Mouse (Mus musculus) neural tube, embryonic 11.5 days (tissue): ENCODE results near the gene Mia. TPM values are rescaled to one million over a fixed set of nuclear protein-coding genes. Genes with fewer than 3 reads are reported as not detected.

ENCODE experiments used
- ATAC-seq: fragments of 200-750 bp; cut with Nextera tagmentation; 2 replicates; pipeline ENCODE4 v1.8.0; 2017; ENCODE audit warnings: moderate number of reproducible peaks, mild to moderate bottlenecking, moderate TSS enrichment, moderate library complexity; ENCODE audit not compliant: insufficient read depth, low FRiP score, low TSS enrichment
- DNase-seq: peaks from one replicate; pipeline ENCODE4 v3.0.0-alpha.2; 2015; ENCODE audit warnings: low spot score
- H3K27ac ChIP-seq: fragments of 300-500 bp; sonication (generic); 2 replicates; pipeline ENCODE4 v1.5.1; 2014; ENCODE audit warnings: low read depth, mild to moderate bottlenecking, low read length
- H3K27me3 ChIP-seq: fragments of 300-500 bp; sonication (generic); 2 replicates; pipeline ENCODE4 v1.6.1; 2014; ENCODE audit warnings: mild to moderate bottlenecking, low read length, mixed read lengths; ENCODE audit not compliant: control insufficient read depth, insufficient read depth
- H3K36me3 ChIP-seq: fragments of 300-500 bp; sonication (generic); 2 replicates; pipeline ENCODE4 v1.6.1; 2014; ENCODE audit warnings: mild to moderate bottlenecking, low read length, moderate library complexity, mixed read lengths; ENCODE audit not compliant: control insufficient read depth, insufficient read depth
- H3K4me1 ChIP-seq: fragments of 300-500 bp; sonication (generic); 2 replicates; pipeline ENCODE4 v1.6.1; 2014; ENCODE audit warnings: low read length, mixed read lengths; ENCODE audit not compliant: control insufficient read depth, insufficient read depth
- H3K4me2 ChIP-seq: fragments of 300-500 bp; sonication (generic); 2 replicates; pipeline ENCODE4 v1.6.1; 2014; ENCODE audit warnings: low read depth, mild to moderate bottlenecking, moderate library complexity
- H3K4me3 ChIP-seq: fragments of 300-500 bp; sonication (generic); 2 replicates; pipeline ENCODE4 v1.5.1; 2014; ENCODE audit warnings: low read depth, low read length
- H3K9ac ChIP-seq: fragments of 300-500 bp; sonication (generic); 2 replicates; pipeline ENCODE4 v1.6.1; 2014; ENCODE audit warnings: mild to moderate bottlenecking, low read length
- H3K9me3 ChIP-seq: fragments of 300-500 bp; sonication (generic); 2 replicates; pipeline ENCODE4 v1.6.1; 2016; ENCODE audit warnings: low read length; ENCODE audit not compliant: control insufficient read depth
- WGBS: fragments of 180-500 bp; shearing (Covaris S2); extraction: QIAGEN DNeasy Blood & Tissue Kit; methylation state at CpG from one replicate; pipeline ENCODE4 v1.1.7; 2014; 5-methylcytosine and 5-hydroxymethylcytosine counted together
- polyA plus RNA-seq: library from polyadenylated mRNA; unstranded; fragments of >200 nt; fragmentation: Nextera tagmentation; extraction: Ambion mirVana; gene quantifications from 2 replicates; pipeline ENCODE4 v1.2.1, GENCODE M21; 2014

Mia gene
- polyA plus RNA-seq: 0.60 and 1.3 TPM in 2 replicates

- Histone ChIP-seq H3K9me3 (no peaks in the 10 kb centered on the region), H3K9ac (no peak within 1 kb of the TSS), H3K4me3 (no peak within 1 kb of the TSS), H3K27ac (no peak within 1 kb of the TSS), H3K4me1 (peaks cover 5% of the 10 kb centered on the region), H3K27me3 (no peaks in the 10 kb centered on the region), H3K4me2 (no peak within 1 kb of the TSS), H3K36me3 (peaks cover 15% of the 10 kb centered on the region)
- WGBS: 71% methylated on average over 14 of the region's 14 CpGs
- DNase-seq: peak; percentile 4
- no peak for ATAC-seq
Observed at GRCm38 (mm10) chr7:27180837-27181695, at the start of gene Mia, which contains the start of gene Gm21983. Mia (minus strand) TSS chr7:27181157. Gm21983 (minus strand) TSS chr7:27181086.

DNA sequence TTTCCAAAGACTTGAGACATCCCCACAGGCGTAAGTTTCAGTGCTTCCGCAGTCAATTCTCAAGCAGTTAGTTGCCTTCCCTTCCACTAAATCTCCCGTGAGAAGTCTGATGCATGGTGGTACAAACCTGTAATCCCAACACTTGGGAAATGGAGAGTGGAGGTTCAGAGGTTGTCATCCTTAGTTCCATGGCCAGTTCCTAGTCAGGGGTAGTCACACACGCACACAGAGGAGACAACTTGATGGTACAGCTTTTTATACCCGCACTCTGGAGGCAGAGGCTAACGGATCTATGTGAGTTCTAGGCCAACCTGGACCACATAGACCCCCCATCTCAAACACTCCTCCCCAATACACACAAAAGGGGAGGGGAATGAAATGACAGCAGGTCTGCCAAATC lies 47.9 kb upstream of the Mia start:
- Histone ChIP-seq H3K4me2 (peak overlapping the region; percentile 72), H3K27ac (peak overlapping the region; percentile 36; the same call in 1 of the 2 replicates), H3K4me3 (peak overlapping the region; percentile 89), H3K9me3 (no peaks in the 10 kb centered on the region), H3K27me3 (no peaks in the 10 kb centered on the region), H3K4me1 (peaks cover 25% of the 10 kb centered on the region), H3K36me3 (no peaks in the 10 kb centered on the region), H3K9ac (peak overlapping the region; percentile 74)
- WGBS: 17% methylated on average over 6 of the region's 6 CpGs
- ATAC-seq (no peak), DNase-seq (no peak)

DNA sequence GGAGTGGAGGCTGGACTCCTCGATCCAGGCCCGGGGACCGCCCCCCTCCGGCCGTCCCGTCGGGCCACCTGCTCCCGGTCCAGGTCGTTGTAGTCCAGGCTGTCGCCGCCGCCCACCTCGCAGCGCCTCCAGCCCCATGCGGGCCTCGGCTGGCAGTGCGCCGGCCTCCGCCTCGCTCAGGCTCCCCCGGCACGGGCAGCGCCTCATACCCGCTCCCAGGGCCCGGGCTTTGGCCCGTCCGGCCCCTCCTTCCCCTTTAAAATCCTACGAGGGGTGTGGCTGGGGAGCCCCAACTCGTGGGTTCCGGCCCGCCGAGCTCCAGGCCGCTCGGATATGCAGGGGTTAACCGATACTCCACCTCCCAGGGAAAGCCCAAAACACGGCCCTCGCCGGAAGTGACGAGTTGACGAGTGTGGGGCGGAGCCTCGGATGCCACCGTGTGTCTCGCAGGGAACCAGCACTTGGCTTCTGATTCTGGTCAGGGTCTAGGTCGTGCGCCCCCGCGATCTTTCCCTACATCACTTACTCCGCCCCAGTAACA lies 47.4 kb upstream of the Mia start, which contains the start of gene Itpkc:
TSS of gene Itpkc (minus strand) at position 381 of the 541 bp plus-strand sequence.
- H3K27ac ChIP-seq: peak within 1 kb of the TSS; percentile 60
- H3K27me3 ChIP-seq: no peaks in the 10 kb centered on the region
- H3K4me2 ChIP-seq: peak within 1 kb of the TSS; percentile 72
- peak; percentile 70 for ATAC-seq
- H3K36me3 ChIP-seq: no peaks in the 10 kb centered on the region
- H3K4me3 ChIP-seq: peak within 1 kb of the TSS; percentile 89
- peaks cover 21% of the 10 kb centered on the region for H3K4me1 ChIP-seq
- under 1% methylated on average over 49 of the region's 49 CpGs for WGBS
- DNase-seq: peak; percentile 96
- H3K9ac ChIP-seq: peak within 1 kb of the TSS; percentile 74
- H3K9me3 ChIP-seq: no peaks in the 10 kb centered on the region

DNA sequence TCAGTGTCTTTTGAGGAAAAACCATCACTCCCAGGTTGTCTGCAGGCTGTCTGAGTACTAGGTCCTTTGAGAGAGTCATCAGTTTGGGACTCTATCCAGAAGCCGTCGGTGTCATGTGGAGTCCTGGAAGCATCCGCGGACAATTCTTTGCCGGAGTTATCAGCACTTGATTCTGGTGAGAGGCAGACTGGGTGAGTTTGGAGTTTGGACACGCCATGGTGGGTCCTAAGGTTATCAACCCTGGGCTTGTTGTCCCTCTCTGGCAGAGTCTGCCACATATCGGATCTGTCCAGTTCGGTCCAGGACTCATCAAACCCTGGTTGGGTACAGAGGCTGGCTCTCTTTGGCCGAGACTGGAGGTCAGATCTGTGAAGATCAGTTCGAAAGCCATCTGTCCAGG lies 46.7 kb upstream of the Mia start:
- no peaks in the 10 kb centered on the region for H3K9me3 ChIP-seq
- peak; percentile 17; the same call in 1 of the 2 replicates for ATAC-seq
- peaks cover 21% of the 10 kb centered on the region for H3K4me1 ChIP-seq
- H3K27ac ChIP-seq: no peak overlapping the region
- peak overlapping the region; percentile 72 for H3K4me2 ChIP-seq
- peak overlapping the region; percentile 89 for H3K4me3 ChIP-seq
- DNase-seq: no peak
- peak overlapping the region; percentile 74 for H3K9ac ChIP-seq
- no peaks in the 10 kb centered on the region for H3K36me3 ChIP-seq
- H3K27me3 ChIP-seq: no peaks in the 10 kb centered on the region
- 9% methylated on average over 10 of the region's 10 CpGs for WGBS

GRCm38 (mm10) chr7:27227276-27227675 lies 46.3 kb upstream of the Mia start:
- Histone ChIP-seq H3K9ac (peak overlapping the region; percentile 74), H3K4me1 (peaks cover 21% of the 10 kb centered on the region), H3K27ac (no peak overlapping the region), H3K36me3 (no peaks in the 10 kb centered on the region), H3K9me3 (no peaks in the 10 kb centered on the region), H3K27me3 (no peaks in the 10 kb centered on the region), H3K4me3 (peak overlapping the region; percentile 89), H3K4me2 (peak overlapping the region; percentile 72)
- WGBS: 29% methylated on average over 9 of the region's 9 CpGs
- ATAC-seq (no peak), DNase-seq (no peak)

GRCm38 (mm10) chr7:27224877-27225575 lies 44.1 kb upstream of the Mia start:
- Histone ChIP-seq H3K27me3 (no peaks in the 10 kb centered on the region), H3K36me3 (no peaks in the 10 kb centered on the region), H3K27ac (no peak overlapping the region), H3K4me3 (no peak overlapping the region), H3K9ac (peak overlapping the region; percentile 29; the same call in 1 of the 2 replicates), H3K9me3 (no peaks in the 10 kb centered on the region), H3K4me1 (peaks cover 21% of the 10 kb centered on the region), H3K4me2 (peak overlapping the region; percentile 22)
- WGBS: 84% methylated on average over 11 of the region's 11 CpGs
- no peak for DNase-seq
- ATAC-seq: no peak

GRCm38 (mm10) chr7:27222538-27222937 lies 41.6 kb upstream of the Mia start:
- Histone ChIP-seq H3K27me3 (no peaks in the 10 kb centered on the region), H3K4me3 (no peak overlapping the region), H3K4me1 (peaks cover 21% of the 10 kb centered on the region), H3K27ac (no peak overlapping the region), H3K9me3 (no peaks in the 10 kb centered on the region), H3K9ac (no peak overlapping the region), H3K36me3 (no peaks in the 10 kb centered on the region), H3K4me2 (no peak overlapping the region)
- WGBS: 81% methylated on average over 1 of the region's 1 CpGs
- ATAC-seq (no peak), DNase-seq (no peak)

DNA sequence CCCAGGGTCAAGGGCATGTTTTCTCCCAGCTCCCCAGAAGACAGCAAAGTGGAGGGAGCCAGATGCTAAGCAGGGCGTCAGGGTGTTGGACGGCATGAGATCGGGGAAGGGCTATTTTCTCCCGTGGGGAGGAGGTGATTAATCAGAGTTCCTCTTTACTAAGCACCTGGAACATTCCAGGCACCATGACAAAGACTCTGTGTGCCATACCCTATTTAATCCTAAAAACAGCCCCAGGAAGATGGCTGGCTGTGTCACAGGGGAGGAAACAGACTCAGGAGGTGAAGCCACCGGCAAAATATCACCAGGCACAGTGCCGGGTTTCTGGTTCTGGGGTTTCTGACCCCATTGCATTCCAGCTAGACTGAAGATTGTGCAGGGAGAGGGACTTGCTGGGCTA lies 41.0 kb upstream of the Mia start:
- H3K36me3 ChIP-seq: 0 out of 2 replicates have a peak, but pooled peaks cover under 1% of the 10 kb centered on the region
- H3K27me3 ChIP-seq: no peaks in the 10 kb centered on the region
- no peak overlapping the region for H3K9ac ChIP-seq
- no peak overlapping the region for H3K4me3 ChIP-seq
- peaks cover 16% of the 10 kb centered on the region for H3K4me1 ChIP-seq
- H3K27ac ChIP-seq: no peak overlapping the region
- ATAC-seq (no peak), DNase-seq (no peak)
- no peaks in the 10 kb centered on the region for H3K9me3 ChIP-seq
- H3K4me2 ChIP-seq: no peak overlapping the region
- 82% methylated on average over 6 of the region's 6 CpGs for WGBS
